Comparison of ENCODE assay signal across 1 mouse cellular context in the genomic region with DNA sequence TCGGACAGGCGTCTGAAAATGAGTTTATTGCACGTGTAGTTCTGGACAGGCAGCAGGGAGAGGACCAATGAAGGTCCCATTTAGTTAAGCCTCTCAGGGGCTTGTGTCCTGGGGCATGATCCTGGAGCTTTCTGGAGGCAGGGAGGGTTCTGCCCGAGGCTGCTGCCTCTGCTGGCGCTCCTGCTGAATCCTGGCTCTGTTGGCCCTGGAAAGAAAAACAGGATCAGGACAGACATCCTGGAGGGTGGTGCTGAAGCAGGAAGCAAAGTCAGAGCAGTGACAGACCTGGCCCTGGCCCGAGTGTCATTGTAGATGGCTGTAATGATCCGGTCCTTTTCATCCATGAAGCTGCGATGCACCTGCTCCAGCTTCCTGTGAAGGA.
A peak's percentile ranks its signal among the peaks of the same experiment; 100 is the strongest.
TF ChIP-seq lines count a peak whose summit lies in the region.

No protein-coding gene starts in this region.

TF ChIP-seq in CH12.LX, 34 proteins besides CTCF, POLR2A, EP300 and RAD21 (continued from another document):
- no peak for TF ChIP-seq KAT2A (IDR thresholded peaks at IDR 0.05; ENCODE audit: insufficient replicate concordance, low read length)
- no peak for TF ChIP-seq PAX5 (IDR thresholded peaks at IDR 0.05; ENCODE audit: low read length)
- no peak for TF ChIP-seq SMC3 (IDR thresholded peaks at IDR 0.05; ENCODE audit: low read depth, low read length)
- TF ChIP-seq JUN (IDR thresholded peaks at IDR 0.05; ENCODE audit: insufficient read depth, low read depth, low read length) = no peak
- no peak for TF ChIP-seq MEF2A (IDR thresholded peaks at IDR 0.05; ENCODE audit: borderline replicate concordance, low read depth, low read length)
- no peak; the same call in 1 of the 2 replicates for TF ChIP-seq BHLHE40 (IDR thresholded peaks at IDR 0.05; ENCODE audit: low read depth, low read length)
- 0 out of 2 replicates have a peak, but pooled peaks have one; percentile 4 for TF ChIP-seq ZMIZ1 (IDR thresholded peaks at IDR 0.05; ENCODE audit: low read depth, low read length)
- TF ChIP-seq JUND (conservative IDR thresholded peaks at IDR 0.05; ENCODE audit: low read depth, low read length) = no peak
- no peak for TF ChIP-seq ZNF384 (IDR thresholded peaks at IDR 0.05; ENCODE audit: low read depth, low read length)
- TF ChIP-seq ZKSCAN1 (IDR thresholded peaks at IDR 0.05; ENCODE audit: borderline replicate concordance, low read depth, low read length) = no peak
- TF ChIP-seq MAZ (IDR thresholded peaks at IDR 0.05; ENCODE audit: low read depth, low read length) = no peak
- 0 out of 2 replicates have a peak, but pooled peaks have one; percentile 12 for TF ChIP-seq MAX (IDR thresholded peaks at IDR 0.05; ENCODE audit: low read length)
- no peak for TF ChIP-seq NRF1 (IDR thresholded peaks at IDR 0.05; ENCODE audit: low read depth, low read length)
